Mouse (Mus musculus) right cerebral cortex, postnatal 4 days (tissue): ENCODE results near the gene Cox8a.

Source experiments
- DNase-seq: peaks from one replicate; pipeline ENCODE4 v3.0.0-alpha.2; 2022

Gene Cox8a

DNA sequence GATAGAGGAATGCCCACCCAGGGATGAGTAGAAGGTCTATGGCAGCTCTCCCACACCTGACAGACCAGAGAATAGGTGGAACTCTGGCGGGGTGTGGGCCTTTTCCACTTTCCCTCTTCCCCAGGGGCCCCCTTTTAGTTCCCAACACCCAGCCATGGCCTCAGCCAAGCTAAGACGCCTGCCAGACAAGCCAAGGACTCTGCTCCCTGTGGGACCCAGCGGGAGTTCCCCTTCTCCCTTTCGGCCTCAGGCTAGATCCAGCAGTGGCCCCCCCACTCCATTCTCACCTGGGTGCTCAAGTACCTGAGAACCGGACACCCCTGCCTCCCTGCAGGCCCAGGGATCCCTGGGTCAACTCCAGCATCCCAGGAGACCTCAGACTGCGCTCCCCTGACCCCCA is 4.8 kb upstream of the Cox8a start:
- DNase-seq, result no peak

DNA sequence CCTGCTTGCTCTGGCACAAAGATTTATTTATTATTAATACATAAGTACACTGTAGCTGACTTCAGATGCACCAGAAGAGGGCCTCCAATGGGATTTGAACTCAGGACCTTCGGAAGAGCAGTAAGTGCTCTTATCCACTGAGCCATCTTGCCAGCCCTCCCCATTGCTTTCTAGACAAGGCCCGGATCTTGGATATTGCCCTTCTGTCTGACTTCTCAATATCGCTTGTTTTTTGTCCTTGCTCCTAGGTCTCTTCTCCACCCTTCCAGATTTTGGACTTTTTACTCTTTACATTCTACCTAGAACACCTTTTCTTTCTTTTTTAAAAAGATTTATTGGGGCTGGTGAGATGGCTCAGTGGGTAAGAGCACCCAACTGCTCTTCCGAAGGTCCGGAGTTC is 1.3 kb upstream of the Cox8a start:
- no peak for DNase-seq

DNA sequence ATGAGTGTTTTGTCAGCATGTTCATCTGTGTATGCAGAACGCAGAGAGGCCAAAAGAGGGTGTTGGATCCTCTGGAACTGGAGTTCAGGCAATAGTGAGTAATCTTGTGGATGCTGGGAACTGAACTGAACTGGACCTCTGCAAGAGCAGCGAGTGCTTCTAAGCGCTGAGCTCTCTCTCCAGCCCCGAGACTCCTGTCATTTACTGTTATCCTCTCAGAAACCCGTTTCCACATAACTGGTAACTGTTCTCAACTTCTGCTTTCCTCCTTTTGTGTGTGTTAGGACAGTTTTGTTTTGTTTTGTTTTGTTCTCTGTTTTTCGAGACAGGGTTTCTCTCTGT is 481 bp upstream of the Cox8a start:
- DNase-seq, result no peak

DNA sequence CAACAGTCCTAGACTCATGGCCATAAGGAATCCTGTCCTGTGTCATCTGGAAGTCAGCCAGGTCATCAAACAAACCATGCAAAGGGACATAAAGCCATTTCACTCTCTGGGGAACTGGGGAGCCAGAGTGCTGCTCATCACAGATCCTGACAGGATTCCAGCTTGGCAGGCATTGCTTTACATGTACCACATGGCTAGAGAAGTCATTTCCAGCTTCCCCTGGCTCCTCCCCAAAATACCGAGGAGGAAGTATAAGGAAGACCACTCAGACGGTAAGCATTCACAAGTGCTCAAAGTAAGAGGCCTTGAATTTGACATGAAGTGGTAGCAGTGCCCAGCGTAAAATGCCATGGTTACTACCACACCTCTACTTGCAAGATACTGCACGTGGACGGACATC is 2.9 kb downstream of the Cox8a start:
- no peak for DNase-seq

DNA sequence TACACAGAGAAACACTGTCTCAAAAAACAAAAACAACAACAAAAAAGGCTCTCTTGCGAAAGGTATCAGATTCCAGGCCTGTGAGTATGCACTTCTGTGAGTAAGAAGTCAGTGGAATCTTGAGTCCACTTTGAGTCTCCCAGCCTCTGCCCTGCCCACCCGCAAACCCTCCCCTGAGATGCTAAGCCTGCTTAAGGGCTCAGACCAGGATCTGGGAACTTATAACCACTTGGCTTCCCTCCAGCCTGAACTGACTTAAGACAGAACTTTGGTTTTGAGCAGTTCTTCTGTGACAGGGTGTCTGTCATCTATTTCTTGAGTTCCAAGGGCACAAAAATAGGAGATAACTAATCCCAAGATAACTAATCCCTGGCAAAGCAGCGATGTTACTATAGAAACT is 4.4 kb downstream of the Cox8a start:
- no peak for DNase-seq

DNA sequence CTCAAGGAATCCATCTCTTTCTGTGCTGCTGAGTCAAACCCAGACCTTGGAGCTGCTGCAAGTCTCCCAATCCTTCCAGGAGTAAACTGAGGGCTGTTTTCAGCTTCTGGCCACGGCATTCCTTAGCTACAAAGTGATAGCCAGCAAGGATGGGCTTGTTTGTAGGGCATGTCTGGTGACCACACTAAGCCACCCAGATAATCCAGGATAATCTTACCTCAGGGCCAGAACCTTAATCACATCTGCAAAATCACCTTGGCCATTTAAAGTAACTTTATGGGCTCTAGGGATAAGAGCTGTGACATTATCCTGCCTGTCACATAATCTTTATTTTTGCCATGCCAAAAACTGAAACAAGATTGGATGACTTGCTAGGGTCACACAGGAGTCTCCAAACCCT is 5.2 kb downstream of the Cox8a start:
- no peak for DNase-seq

DNA sequence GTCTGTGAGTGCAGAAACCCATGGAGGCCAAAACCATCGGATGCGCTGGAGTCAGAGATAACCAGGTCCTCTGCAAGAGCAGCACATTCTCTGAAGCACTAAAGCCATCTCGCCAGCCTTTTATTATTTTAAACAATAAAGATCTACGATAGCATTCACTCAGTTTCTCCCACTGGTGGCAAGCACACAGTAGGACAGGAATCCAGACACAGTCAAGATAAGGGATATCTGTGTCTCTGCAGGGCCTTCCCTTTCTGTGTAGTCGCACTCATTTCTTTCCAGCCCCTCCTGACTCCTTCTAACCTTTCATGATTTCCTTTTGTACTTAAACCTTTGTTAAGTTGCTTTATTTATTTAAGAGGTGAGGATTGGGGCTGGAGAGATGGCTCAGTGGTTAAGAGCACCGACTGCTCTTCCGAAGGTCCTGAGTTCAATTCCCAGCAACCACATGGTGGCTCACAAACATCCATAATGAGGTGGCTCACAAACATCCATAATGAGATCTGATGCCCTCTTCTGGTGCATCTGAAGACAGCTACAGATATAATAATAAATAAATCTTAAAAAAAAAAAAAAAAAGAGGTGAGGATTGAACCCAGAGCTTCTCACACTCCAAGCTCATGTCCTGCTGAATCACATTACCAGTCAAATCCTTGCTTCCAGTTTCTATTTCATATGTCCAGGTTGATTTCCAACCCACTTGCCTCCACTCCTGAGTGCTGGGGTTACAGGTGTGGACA is 7.3 kb downstream of the Cox8a start:
- no peak for DNase-seq

DNA sequence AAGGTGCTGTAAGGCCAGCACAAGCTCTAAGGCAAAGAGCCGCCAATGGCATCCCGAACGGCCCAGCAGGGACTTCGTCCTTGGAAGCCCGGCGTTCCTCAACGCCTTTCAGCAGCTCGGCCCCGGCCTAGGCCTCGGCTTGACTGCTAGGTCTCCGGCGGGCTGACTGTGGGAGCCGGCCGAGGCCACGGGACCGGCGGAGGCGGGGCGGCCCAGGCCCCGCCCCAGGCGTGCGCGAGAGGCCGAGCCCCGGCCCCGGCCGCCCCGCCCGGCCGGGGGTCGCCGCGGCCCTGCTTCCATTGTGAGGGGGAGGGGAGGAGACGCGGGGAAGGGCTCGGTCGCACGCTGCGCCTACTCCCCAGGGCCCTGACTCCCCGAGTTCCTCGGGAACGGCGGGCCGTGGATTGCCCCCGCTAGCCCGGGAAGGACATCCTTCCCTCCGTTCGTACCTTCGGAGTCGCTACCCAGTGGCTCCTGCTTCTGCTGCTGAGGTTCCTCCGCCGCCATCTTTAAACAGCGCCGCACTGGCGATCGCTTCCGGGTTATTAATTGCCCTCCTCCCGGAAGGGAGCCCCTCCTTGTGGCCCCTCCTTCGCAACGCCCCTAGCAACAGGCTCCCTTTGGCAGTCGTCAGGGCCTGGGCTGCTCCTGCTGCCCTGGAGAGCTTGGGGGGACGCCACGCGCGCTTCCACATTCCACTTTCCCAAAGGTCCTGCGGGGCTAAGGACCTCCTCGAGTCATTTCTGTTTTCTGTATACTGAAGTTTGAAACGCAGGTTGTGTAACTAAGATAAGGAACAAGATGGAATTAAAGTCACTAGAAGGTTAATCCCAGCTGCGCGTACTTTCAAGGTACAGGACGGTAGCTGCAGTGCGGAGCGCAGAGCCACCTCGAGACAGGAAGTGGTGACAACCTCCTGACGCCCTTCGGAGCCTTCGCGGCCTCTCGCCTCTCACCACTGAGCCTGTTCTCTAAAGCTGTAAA is 11.4 kb downstream of the Cox8a start, which contains the start of gene Otub1:
TSS of gene Otub1 (minus strand) at position 564 of the 984 bp plus-strand sequence.
- DNase-seq, result peak; percentile 83

DNA sequence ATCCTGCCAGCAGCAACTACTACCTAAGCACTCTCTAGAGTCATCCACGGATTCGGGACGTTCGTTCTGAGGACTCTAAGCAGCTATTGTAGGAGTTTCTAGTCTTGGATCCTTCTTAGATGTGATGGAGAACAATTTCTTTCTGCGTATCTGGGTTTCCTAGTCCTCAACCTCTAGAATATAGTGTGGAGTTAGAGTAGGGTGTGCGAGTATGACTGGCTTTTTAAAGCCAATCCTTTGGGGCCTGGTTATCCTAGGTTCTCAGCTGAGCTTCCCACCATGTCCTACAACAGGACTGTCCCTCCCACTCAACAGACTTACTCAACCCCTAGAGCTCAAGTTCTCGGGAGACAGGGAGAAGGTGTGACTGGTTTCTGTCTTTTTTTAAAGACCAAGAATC is 12.1 kb downstream of the Cox8a start:
- no peak for DNase-seq

DNA sequence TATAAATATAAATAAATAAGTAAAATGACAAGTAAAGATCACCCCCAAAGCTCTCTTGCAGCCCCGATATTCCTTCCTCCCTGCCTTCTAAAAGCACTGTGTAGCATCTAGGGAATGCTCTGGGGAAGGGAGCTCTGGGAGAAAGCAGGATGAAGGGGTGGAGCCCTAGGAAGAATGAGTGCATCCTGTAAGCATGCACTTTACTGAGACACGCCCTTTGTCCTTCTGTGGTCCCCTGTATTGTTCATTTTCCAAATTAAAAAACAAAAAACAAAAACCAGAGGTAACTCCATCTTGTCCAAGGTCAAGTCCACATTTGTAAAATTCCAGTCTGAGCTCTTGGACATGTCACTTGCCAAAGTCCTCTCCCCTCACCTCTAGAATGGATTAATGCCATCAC is 12.5 kb downstream of the Cox8a start:
- DNase-seq, result no peak

DNA sequence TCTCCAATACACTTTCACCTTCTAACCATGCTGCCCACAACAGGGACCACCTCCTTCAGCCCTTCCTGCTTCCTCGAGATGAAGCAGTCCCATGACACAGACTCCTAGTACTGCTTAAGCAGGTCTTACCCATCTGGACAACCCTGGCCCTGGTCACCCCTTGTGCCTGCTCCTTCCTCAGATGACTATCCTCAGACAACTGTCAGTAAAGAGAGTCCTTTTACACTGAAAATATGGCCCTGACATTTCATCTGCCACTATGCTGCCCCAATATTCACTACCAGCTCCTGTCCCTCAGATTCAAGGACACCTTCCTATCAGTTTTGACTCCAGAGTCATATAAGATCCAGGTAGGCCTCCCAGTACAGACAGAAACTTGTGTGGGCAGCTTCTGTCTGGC is 17.0 kb downstream of the Cox8a start:
- DNase-seq, result no peak

DNA sequence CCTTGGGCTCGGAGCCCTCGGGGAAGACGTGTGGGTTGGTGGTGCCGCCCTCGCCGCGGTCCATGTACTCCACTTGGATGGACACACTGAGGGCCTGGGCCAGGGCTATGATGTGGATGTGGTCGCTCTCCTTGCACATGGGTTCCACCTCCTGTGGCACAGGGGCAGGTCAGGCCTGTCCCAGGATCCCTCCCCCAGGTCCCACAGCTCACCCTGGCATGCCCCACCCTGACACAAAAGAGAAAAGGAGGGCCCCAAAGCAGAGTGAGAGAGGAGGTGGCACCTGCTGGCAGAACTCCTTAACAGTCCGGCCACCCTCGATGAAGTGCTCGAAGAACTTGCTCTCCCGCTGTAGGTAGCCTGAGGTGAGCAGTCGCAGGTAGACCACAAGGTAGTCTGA is 18.3 kb downstream of the Cox8a start:
- DNase-seq, result no peak

DNA sequence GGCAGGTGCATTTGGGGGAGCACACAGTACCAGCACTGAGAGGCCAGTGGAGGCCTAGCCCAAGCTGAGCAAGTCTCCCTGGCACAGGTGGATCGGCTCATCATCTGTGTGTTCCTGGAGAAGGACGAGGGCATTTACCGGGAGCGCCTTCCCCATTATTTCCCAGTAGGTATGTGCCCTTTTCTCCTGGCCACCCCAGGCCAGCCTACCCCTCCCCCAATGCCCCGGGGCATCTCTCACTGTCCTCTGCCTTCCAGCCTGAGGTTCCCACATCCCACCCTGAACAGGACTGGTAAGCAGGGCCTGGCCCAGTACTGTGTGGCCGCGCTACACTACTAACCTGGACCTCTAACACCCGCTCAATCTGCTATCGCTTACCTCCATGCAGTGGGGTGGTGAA is 20.0 kb downstream of the Cox8a start:
- DNase-seq, result no peak

DNA sequence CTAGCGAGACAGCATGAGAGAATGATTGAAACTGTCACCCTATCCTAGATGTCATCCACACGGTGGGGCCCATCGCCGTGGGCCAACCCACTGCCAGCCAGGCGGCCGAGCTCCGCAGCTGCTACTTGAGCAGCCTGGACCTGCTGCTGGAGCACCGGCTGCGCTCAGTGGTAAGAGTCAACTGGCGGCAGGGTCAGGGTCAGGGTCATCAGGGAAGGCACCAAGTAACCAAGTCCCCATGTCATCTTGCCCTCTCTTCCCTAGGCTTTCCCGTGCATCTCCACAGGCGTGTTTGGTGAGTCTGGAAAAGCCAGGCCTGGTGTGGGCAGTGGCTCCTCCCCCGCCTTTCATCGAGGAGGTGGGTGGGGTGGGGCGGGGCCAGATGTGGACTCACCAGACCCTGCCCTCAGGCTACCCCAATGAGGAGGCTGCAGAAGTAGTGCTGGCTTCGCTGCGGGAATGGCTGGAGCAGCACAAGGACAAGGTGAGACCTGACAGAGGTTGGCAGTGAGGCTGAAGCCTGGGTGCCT is 20.6 kb downstream of the Cox8a start:
- no peak for DNase-seq

DNA sequence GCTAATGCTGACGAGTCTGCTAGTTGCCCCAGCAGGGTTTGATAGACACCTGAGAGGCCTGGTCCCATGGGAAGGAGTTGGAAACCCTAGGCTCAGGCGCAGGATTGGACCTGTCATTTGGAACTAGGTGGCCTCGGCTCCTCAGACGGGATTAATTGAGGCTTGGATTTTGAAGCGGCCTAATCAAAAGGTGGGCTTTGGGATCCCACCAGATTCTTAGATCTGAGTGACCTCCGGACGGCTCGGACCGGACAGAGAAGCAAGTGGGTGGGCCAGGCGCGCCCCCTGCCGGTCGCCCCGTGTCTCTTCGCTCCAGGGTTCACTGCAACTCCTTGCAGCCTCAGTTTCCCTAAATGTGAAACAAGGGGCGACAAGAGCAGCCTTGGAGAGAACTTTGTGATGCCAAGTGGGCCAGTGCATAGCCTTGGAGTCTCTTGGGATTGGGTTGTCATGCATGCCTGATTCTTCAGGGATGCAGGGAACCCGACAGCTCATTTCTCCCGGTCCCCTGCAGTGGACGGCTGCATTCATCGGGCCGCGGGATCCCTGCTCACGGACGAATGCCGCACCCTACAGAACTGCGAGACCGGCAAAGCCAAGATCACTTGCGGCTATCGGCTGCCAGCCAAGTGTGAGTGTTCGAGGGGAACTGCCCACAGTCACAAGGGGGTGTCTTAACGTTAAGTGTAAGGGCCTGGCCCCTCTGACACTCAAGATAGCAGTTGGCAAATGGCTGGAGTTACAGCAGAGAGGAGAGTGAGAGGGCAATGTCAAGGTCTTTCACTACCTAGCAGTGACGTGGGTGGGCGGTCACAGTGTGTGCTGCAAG is 21.3 kb downstream of the Cox8a start:
- DNase-seq, result peak; percentile 69

DNA sequence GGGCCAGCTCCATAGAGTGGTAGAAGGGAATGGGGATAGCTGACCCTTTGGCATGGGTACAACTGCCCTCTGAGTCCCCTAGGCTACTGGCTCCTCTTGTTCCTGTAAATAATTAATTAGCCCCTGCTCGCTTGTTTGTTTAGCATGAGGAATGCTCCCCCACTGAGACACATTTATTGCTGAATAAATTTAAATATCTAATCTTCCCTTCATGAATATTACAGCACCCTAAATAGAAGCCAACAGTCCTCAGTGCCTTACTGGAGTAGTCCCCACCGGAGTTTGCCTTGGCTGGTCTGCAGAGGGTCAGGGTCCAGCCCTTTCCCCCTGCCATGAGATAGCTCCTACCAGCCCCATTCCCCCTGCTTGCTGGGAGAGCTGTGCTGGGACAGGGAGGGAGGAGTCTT is 24.9 kb downstream of the Cox8a start:
- no peak for DNase-seq

DNA sequence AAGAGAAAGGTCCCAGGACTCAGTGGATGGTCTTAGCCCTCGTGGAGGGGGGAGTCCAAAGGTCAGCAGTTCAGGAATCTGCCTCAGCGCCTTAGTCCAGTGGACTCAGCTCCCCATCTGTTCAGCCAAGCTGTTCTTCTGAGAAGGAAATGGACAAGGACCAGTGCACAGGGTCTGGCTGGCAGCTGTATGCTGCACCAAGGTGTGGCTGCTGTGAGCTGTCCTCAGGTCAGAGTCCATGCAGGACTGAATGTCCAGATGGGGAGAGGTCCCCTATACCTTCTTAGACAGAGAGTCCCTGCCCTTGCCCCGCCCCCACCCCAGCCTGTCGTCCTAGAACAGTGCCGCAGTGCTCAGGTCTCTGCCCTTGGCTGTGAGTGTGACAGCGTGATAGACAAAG is 25.8 kb downstream of the Cox8a start:
- DNase-seq, result no peak

DNA sequence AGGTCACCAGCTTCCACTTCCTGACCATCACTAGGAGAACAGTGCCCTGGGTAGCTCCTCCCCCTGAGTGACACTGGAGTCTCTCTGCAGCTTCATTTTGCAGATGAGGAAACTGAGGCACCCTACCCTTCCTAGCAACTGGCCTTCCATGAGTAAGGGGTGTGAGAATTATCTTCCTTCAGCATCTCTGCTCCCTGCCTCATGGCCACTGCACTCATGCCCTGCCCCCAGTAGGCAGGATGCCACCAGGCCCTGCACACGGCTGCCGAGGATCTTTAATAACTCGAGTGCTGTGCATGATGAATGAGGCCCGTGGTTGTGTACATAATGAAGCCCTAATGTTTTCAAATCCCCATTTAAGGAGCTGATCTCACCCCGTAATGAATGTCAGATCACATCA is 26.4 kb downstream of the Cox8a start:
- no peak for DNase-seq

DNA sequence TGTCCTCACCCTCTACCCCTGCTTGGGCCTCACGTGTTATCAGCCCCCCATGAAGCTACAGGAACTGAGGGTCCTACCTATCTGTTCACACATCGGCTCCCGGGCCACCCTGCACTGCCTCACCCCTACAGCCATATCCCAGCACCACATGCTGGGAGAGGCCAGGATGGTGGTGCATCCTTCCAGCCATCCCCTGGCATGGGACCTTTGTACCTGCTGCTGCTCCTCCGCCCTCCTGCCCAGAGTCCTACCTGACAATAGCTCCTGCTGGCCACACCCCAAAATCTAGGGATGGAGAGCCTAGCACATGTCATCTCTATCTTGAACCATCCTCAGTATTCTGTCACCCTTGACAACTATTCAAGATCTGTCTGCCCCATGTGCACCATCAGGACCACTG is 28.4 kb downstream of the Cox8a start:
- no peak for DNase-seq

DNA sequence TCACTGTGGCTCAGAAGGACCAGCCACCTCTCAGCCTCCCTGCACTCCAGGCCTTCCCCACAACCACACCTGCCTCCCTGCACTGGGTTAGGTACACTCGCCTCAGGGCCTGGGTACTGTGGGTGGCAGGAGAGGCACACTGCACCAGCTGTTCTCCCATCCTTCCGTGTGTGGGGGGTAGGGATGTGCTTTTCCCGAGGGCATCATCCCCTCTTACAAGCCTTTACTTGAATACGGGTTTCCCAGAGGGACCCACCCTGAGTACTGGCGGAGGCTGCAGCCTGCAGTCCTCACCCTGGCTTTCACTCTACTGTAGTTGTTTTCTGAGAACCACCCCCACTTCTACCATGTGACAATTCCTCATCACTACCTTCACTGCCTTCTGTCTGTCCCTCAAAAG is 30.3 kb downstream of the Cox8a start:
- no peak for DNase-seq

DNA sequence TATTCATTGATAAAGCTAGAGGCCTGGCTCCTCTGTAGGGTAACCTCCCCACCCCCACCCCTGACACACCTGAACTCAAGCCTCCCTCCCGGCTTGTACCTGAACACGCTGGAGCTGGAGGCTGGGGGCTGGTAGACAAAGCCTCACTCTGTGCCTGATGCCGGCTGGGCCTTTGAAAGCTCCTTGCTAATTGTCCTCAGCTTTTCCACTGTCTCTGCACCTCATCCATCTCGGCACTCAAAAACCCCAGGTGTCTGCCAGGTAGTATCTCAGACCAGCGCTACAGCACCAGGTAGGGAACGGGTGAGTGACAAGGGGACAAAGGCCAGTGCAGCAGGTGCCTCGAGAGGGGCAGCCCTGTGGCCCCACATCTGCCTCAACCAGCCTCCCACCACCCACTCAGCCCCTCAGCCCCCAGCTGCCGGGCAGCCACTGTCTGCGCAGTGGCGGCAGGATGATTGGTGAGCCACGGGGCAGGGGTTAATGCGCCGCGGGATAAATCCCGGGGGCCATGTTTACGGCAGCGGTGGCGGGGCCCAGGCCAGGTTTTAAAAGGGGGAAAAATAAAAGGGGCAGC is 31.6 kb downstream of the Cox8a start:
- DNase-seq, result no peak

DNA sequence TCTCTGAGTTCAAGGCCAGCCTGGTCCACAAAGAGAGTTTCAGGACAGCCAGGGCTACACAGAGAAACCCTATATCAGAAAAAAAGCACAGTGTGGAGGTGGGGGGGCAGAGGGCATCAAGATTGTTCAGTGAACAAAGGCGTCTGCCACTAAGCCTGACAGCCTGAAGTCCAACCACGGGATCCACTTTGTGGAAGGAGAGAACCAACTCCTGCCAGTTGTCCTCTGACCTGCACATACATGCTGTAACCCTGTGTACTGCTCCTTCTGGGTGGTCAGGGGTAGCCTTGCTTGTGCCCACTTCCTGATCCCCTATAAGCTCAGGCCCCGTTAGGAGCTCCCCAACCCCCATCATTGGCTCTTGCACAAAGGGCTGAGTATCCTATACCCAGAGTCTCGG is 32.4 kb downstream of the Cox8a start:
- no peak for DNase-seq

DNA sequence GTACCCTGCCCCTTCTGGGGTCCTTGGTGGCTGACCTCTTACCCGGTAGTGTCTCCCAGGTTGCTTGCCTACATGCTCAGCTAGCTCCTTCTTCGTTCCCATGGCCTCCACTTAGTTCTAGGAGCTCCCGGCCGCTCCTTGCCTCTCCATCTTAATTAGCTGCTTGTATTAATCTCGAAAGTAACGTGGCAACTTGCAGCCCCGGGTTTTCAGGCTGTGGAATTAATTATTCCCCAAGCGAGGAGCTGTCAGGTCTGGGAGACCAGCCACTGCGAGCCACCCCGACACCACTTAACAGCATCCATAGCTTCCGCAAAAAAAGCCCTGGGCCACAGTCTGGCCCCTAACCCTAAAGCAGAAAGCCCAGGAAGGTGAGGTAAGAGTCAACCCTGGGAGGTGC is 34.0 kb downstream of the Cox8a start:
- no peak for DNase-seq
